Mouse (Mus musculus): ENCODE results near the gene Pianp.
"Not testable (repeated sequence)": the region's sequence is repeated elsewhere in the genome, so short reads cannot be mapped to it uniquely, and the experiment has no call there.

Gene Pianp

DNA sequence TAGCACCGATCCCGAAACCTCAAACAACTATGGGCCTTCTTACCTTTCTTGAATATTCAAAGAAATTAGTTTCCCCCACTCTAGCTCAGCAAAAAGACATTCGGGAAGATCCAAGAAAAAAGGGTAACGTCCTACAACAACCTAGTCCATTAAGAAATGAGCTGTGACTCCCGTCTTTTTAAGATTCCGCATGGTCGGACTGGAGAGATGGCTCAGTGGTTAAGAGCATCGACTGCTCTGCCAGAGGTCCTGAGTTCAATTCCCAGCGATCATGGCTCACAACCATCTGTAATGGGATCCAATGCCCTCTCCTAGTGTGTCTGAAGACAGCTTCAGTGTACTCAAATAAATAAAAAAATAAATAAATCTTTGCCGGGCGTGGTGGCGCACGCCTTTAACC lies 11.6 kb downstream of the Pianp start:
- DNase-seq (ENCODE audit: extremely low read depth, low read depth) = peak; percentile 24

GRCm38 (mm10) chr6:125008586-125009128 lies 12.2 kb downstream of the Pianp start:
- DNase-seq (ENCODE audit: extremely low read depth, low read depth) = peak; percentile 98

- no peak for DNase-seq (ENCODE audit: extremely low read depth, low read depth)
Observed at GRCm38 (mm10) chr6:125009129-125009180, 12.5 kb downstream of the Pianp start, which contains the start of gene Zfp384. Zfp384 (plus strand) TSS chr6:125009145.

DNA sequence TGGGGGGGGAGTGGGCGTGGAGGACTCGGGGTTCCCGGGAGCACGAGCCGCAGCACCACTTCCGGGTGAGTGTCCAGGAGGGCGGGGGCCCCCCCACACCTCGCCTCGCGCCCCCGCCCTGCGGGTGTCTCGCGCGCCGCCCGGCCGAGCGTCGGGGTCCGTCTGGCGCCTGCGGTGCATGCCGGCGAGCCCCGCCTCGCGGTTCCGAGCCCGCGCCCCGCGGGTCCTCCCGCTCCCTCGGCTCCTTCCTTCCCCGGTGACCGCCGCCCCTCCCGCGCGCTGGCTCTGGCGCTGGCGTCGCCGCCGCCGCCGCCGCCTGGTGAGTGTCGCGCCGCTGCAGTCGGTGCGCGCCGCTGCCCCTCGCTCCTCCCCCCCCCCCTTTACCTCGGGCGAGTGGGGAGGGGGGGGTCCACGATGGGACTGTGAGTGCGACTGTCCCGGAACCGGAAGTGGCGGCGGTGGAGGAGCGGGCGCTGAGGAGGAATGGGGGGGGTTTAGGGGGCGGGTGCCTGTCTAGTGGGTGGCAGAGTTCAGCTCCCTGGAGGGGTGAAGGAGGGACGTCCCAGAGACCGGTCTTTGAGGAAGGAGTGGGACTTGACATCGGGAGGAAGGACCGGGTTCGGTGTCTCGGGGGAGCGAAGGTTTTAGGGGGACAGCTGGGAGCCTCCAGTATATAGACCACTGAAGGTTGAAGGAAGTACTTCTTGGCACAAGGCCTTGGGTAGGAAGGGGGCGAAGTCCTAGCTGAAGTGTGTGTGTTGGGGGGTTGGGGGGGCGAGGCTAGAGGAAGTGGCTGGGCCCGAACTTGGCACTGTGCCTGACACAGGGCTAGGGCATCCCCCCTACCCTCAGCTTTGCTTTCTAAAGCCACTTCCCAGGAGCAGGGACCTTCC lies 12.9 kb downstream of the Pianp start:
- peak; percentile 74 for DNase-seq (ENCODE audit: extremely low read depth, low read depth)

- no peak for DNase-seq (ENCODE audit: extremely low read depth, low read depth)
Observed at GRCm38 (mm10) chr6:125017682-125018081, 21.2 kb downstream of the Pianp start.

DNA sequence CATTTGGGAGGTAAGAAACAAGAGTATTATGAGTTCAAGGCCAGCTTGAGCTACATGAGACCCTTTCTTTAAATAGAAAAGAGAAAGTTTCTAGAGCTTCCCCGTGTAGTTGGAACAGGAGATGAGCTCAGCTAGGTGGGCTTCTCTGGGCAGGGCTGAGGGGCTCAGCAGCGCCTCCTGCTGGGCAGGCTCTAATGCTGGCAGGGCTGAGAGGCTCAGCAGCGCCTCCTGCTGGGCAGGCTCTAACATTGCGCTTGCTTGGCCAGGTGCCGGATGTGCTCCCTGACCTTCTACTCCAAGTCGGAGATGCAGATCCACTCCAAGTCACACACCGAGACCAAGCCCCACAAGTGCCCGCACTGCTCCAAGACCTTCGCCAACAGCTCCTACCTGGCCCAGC lies 34.0 kb downstream of the Pianp start:
- DNase-seq (ENCODE audit: extremely low read depth, low read depth) = not testable (repeated sequence)

DNA sequence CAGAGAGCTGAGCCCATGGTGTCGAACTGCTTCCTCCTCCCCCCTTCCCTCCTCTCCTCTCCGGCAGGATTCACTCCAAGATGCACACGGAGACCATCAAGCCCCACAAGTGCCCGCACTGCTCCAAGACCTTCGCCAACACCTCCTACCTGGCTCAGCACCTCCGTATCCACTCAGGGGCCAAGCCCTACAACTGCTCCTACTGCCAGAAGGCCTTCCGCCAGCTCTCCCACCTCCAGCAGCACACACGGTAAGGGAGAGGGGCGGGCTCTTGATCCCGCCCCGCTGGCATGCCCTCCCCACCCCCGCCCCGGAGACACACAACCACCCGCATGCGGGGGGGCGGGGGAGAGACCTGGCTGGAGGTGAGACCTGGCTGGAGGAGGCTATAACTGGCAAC lies 35.1 kb downstream of the Pianp start:
- no peak for DNase-seq (ENCODE audit: extremely low read depth, low read depth)

DNA sequence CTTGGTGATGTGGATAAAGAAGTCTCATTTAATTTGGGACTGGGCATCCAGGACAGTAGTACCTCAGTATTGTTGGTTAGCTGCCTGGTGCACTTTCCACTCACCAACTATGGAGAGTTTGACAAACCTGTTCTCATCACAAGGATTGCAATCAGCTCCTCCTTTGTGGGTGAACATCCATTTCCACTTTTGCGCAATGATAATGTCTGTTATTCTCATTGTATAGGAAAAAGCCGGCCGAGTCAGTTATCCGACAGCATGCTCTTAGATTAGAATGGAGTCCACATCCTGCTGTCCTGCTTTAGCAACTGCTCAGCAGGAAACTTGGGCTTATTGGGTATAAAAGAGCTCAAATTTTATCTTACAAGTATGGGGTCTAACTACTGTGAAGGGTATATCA lies 42.2 kb downstream of the Pianp start:
- DNase-seq (ENCODE audit: extremely low read depth, low read depth) = no peak

- no peak for DNase-seq (ENCODE audit: extremely low read depth, low read depth)
Observed at GRCm38 (mm10) chr6:125039131-125039530, 42.6 kb downstream of the Pianp start.

DNA sequence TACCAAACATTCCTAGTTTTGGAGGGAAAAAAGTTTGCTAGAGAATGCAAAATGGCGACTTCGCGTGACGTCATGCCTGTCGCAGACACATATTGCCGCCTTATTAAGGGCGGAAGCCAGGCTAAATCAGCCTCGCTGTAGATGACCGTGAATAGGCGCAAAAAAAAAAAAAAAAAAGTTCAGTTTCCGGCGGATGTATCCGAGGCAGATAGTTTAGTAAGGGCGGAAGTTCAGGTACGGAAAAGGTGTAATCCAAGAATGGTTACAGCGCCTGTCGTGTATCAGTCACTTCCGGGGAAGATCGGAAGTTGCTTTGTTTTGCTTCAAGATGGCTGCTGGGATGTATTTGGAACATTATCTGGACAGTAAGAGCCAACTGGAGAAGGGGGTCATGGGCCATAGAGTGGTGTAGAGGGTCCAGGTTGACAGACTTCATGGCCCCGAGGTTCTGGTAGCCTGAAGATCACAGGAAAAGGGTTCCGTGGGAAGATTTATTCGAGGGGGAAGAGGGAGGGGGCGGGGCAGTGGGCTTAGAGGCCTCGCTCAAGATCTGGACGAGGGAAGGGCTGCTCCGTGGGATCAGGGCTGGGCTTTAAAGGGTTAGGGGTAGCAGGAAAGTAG lies 43.1 kb downstream of the Pianp start, which contains the start of gene Ing4:
TSS of gene Ing4 (plus strand) at position 228 of the 621 bp plus-strand sequence.
- DNase-seq (ENCODE audit: extremely low read depth, low read depth) = peak; percentile 99

- no peak for DNase-seq (ENCODE audit: extremely low read depth, low read depth)
Observed at GRCm38 (mm10) chr6:125040221-125040620, 43.7 kb downstream of the Pianp start.

DNA sequence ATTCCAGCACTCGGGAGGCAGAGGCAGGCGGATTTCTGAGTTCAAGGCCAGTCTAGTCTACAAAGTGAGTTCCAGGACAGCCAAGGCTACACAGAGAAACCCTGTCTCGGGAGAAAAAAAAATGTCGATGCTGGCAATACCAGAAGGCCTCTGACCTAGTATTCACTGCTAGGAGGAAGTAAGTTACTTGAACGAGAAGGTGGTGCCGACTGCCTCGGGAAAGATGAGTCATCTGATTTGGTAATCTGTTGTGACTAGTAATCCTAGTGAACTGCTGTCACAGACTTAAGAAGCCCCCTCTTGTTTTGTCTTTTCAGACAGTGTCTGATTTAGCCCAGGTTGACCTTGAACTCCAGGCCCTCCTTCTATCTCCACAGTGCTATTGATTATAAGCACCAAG lies 44.6 kb downstream of the Pianp start:
- DNase-seq (ENCODE audit: extremely low read depth, low read depth) = peak; percentile 76

DNA sequence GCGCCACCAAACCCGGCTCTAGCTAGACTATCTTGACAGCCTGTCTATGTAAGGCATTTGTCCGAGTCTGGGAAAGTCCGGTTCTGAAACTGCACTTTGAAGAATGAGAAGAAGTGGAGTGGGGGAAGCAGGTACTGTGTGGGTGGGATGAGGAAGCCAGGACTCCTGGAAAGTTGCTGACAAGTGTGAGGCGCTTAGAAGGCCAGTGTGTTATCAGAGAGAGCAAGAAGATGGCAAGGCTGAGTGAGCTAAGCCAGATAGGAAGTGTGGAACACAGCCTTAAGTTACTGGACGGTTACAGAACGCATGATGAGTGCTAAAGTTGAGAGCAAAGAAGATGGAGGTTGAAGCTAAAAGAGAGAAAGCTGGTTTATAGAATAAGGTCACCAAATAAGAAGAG lies 45.6 kb downstream of the Pianp start:
- DNase-seq (ENCODE audit: extremely low read depth, low read depth) = peak; percentile 70

DNA sequence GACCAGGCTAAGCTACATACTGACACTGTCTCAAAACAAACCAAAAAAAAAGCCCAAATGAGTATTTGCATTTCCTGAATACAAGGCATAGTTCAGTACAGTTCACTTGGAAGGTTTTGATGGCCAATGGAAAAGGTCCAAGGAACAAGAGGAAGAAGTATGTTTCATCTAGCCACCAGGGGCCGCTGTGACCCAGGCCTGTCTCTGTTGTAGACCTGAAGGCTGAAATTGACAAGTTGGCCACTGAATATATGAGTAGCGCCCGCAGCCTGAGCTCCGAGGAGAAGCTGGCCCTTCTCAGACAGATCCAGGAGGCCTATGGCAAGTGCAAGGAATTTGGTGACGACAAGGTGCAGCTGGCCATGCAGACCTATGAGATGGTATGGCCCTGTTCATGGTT lies 50.2 kb downstream of the Pianp start:
- peak; percentile 58 for DNase-seq (ENCODE audit: extremely low read depth, low read depth)

- DNase-seq (ENCODE audit: extremely low read depth, low read depth) = no peak
Observed at GRCm38 (mm10) chr6:125049678-125050077, 53.2 kb downstream of the Pianp start, which contains the start of gene Acrbp. Acrbp (plus strand) TSS chr6:125049689.

- no peak for DNase-seq (ENCODE audit: extremely low read depth, low read depth)
Observed at GRCm38 (mm10) chr6:125051237-125051636, 54.7 kb downstream of the Pianp start.

Measured in MEL-GATA-1-ER (cell line).